In the genomic region with DNA sequence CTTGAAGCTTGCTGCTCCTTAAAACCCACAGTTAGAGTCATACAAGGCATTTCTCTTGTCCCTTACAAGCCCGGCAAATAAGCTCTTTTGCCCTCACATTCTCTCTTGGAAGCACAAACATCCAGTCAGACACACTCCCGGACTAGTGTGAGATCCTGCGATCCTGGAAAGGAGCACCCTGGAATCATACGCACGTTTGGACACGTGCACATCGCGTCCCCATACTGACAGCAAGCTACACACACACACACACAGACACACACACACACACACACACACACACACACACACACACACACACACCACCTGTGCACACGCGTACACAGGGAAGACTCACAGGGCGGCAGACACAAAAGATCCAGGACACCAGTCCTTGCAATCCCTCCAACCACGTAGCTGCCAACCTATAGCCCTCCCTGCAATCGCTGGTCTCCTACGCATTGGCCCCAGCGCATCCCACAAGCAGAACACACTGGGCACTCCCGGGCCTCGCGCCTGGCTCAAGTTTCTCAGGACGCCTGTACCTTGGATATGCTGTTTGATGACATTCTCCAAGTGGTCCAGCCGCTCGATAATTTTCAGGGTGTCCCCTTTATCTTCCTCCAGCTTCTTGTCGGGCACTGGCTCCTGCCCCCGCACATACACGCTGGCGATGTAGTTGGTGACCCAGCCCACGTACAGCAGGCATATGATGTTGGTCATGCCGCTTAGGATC, we compare ENCODE assay signal across 8 mouse cellular contexts. TPM values are rescaled to one million over a fixed set of nuclear protein-coding genes. Genes with fewer than 3 reads are reported as not detected.
DNase-seq lines count a peak whose midpoint lies in the region; ATAC-seq lines count a peak whose summit lies in the region.

No protein-coding gene starts in this region.

- intact Hi-C loops in heart, postnatal 14 days (cut with DNase I), result loop anchor here (5.0 kb wide), 2 partner anchors 37 to 52 kb away; no protein-coding TSS in a partner anchor

- DNase-seq in urinary bladder, postnatal 36 days (ENCODE audit: low spot score in 2 of 2), result peak; percentile 8 to 9
- DNase-seq in urinary bladder, postnatal 10 days (ENCODE audit: low spot score), result no peak
- peak; percentile 46 for DNase-seq in embryonic facial prominence, embryonic 10.5 days (ENCODE audit: low spot score)
- DNase-seq in heart, postnatal 14 days, result peak; percentile 28 to 31
- peak; percentile 43 to 48 for DNase-seq in layer of hippocampus, postnatal 10 days (ENCODE audit: low spot score in 2 of 2)
- peak; percentile 59 for DNase-seq in midbrain, embryonic 14.5 days
- peak; percentile 21 for DNase-seq in testis, postnatal 14 days (ENCODE audit: low spot score)

- ATAC-seq in midbrain, embryonic 14.5 days (ENCODE audit: low FRiP score, low TSS enrichment), result peak; percentile 21; the same call in 1 of the 2 replicates
- no peak for ATAC-seq in inflammation-experienced regulatory T-cells, adult 6 months

- H3K27ac ChIP-seq in embryonic facial prominence, embryonic 10.5 days (replicated peaks), result peak overlapping the region; percentile 72
- H3K27ac ChIP-seq in midbrain, embryonic 14.5 days (replicated peaks; ENCODE audit: low read depth, low read length), result no peak overlapping the region

- no peaks in the 10 kb centered on the region for H3K9me3 ChIP-seq in embryonic facial prominence, embryonic 10.5 days
- no peaks in the 10 kb centered on the region for H3K9me3 ChIP-seq in midbrain, embryonic 14.5 days (ENCODE audit: control insufficient read depth, low read length)

- peaks cover 16% of the 10 kb centered on the region for H3K4me1 ChIP-seq in embryonic facial prominence, embryonic 10.5 days
- H3K4me1 ChIP-seq in midbrain, embryonic 14.5 days (ENCODE audit: control insufficient read depth, insufficient read depth, low read length), result 0 out of 2 replicates have a peak, but pooled peaks cover 11% of the 10 kb centered on the region

- H3K4me2 ChIP-seq in midbrain, embryonic 14.5 days (ENCODE audit: low read length), result peak overlapping the region; percentile 98

- 20% methylated on average over 27 of the region's 27 CpGs for WGBS in embryonic facial prominence, embryonic 10.5 days
- 15% methylated on average over 27 of the region's 27 CpGs for WGBS in midbrain, embryonic 14.5 days

- H3K36me3 ChIP-seq in embryonic facial prominence, embryonic 10.5 days (replicated peaks), result no peaks in the 10 kb centered on the region
- no peaks in the 10 kb centered on the region for H3K36me3 ChIP-seq in midbrain, embryonic 14.5 days (ENCODE audit: control insufficient read depth, insufficient read depth, low read length)

- peak overlapping the region; percentile 66 for H3K4me3 ChIP-seq in embryonic facial prominence, embryonic 10.5 days
- peak overlapping the region; percentile 51 for H3K4me3 ChIP-seq in midbrain, embryonic 14.5 days (replicated peaks; ENCODE audit: low read depth, low read length)

- peaks cover 48% of the 10 kb centered on the region for H3K27me3 ChIP-seq in embryonic facial prominence, embryonic 10.5 days (replicated peaks; ENCODE audit: low read depth, poor library complexity, severe bottlenecking)
- H3K27me3 ChIP-seq in midbrain, embryonic 14.5 days (ENCODE audit: control insufficient read depth, insufficient read depth, low read length), result no peaks in the 10 kb centered on the region

- H3K9ac ChIP-seq in midbrain, embryonic 14.5 days (replicated peaks; ENCODE audit: low read length), result peak overlapping the region; percentile 49

RNA-seq across cellular contexts. Expression of a gene that starts 0.8 kb away (rescaled TPM):
- 8.8 and 9.9 TPM in 2 replicates for polyA plus RNA-seq in embryonic facial prominence, embryonic 10.5 days (2016; fragmentation: Nextera tagmentation; extraction: Ambion mirVana)
- total RNA-seq in heart, postnatal 14 days (2021), result 10 to 100 TPM; 16.7 to 16.8 TPM
- 10 to 100 TPM; 66.0 to 72.4 TPM for total RNA-seq in layer of hippocampus, postnatal 10 days (2021)
- 11.9 and 13.1 TPM in 2 replicates for polyA plus RNA-seq in midbrain, embryonic 14.5 days (2014; fragmentation: Nextera tagmentation; extraction: Ambion mirVana)
- polyA plus RNA-seq in inflammation-experienced regulatory T-cells, adult 6 months (2017; shearing (Covaris generic)), result not detected
